Mouse (Mus musculus) embryonic fibroblast, embryonic 13.5 days (primary cell): Measurements from ENCODE around the gene Nup35.

Source experiments
- CTCF ChIP-seq: IDR thresholded peaks from 2 replicates; pipeline ENCODE4 v1.5.1; 2011; ENCODE audit warnings: mild to moderate bottlenecking, control low read depth, low read length, moderate library complexity, borderline replicate concordance; ENCODE audit not compliant: insufficient read depth
- POLR2A ChIP-seq: IDR thresholded peaks from 2 replicates; pipeline ENCODE4 v1.6.1; 2011; ENCODE audit warnings: low read depth, mild to moderate bottlenecking, control low read depth, low read length, moderate library complexity

DNA sequence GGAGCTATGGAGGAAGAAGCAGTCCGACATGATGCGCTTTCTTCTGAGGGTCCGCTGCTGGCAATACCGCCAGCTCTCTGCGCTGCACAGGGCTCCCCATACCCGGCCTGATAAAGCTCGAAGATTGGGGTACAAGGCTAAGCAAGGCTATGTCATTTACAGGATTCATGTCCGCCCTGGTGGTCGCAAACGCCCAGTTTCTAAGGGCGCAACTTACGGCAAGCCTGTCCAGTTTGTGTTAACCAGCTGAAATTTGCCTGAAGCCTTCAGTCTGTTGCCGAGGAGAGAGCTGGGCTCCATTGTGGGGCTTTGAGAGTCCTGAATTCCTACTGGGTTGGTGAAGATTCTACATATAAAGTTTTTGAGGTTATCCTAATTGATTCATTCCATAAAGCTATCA is 14.3 kb upstream of the Nup35 start:
- no peak for TF ChIP-seq POLR2A
- no peak for TF ChIP-seq CTCF
